Mouse (Mus musculus) heart, postnatal 0 days (tissue): ENCODE results near the gene Gpr108.
"Not testable (repeated sequence)": the region's sequence is repeated elsewhere in the genome, so short reads cannot be mapped to it uniquely, and the experiment has no call there.

ENCODE experiments used
- CTCF ChIP-seq: IDR thresholded peaks from 2 replicates; pipeline ENCODE4 v1.5.1; 2016; ENCODE audit warnings: antibody characterized with exemption, control low read depth, low read depth
- EP300 ChIP-seq: IDR thresholded peaks from 2 replicates; pipeline ENCODE4 v1.6.1; 2016; ENCODE audit warnings: antibody characterized with exemption, low read depth

- not testable (repeated sequence) for TF ChIP-seq CTCF, EP300
Observed at GRCm38 (mm10) chr17:57277598-57278261, 29.5 kb upstream of the Gpr108 start.
